Mouse (Mus musculus): ENCODE data around the gene Toe1. TPM values are rescaled to one million over a fixed set of nuclear protein-coding genes. Genes with fewer than 3 reads are reported as not detected.
A peak's percentile ranks its signal among the peaks of the same experiment; 100 is the strongest.

The Toe1 gene
- polyA plus RNA-seq, 1 experiment from 2014 or later, result 36.1 TPM

DNA sequence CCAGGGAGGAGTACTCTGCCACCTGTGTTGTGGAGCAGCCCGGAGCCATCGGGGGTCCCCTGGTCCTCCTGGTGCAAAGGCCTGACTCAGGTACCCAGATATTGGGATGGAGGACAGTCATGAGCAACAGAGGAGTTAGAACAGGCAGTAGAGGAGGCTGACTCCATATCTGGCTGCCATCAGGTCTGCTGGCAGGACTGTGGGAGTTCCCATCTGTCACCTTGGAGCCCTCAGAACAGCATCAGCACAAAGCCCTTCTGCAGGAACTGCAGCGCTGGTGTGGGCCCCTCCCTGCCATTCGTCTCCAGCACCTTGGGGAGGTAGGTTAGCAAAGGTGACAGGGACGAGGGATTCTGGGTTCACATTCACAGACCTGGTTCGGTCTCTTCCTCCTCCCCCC is 10.0 kb upstream of the Toe1 start:
- H3K4me2 ChIP-seq (ENCODE audit: low read depth, low read length), result no peak overlapping the region
- WGBS, result 92% methylated on average over 6 of the region's 6 CpGs
- no peaks in the 10 kb centered on the region for H3K36me3 ChIP-seq (replicated peaks; ENCODE audit: control insufficient read depth, insufficient read depth, low read depth, low read length)
- no peaks in the 10 kb centered on the region; the same call in 1 of the 2 replicates for H3K27me3 ChIP-seq (ENCODE audit: control insufficient read depth, insufficient read depth, low read length)
- H3K9me3 ChIP-seq (replicated peaks; ENCODE audit: control insufficient read depth, low read length), result no peaks in the 10 kb centered on the region
- no peak overlapping the region for H3K27ac ChIP-seq (replicated peaks; ENCODE audit: low read depth, low read length)
- H3K9ac ChIP-seq (replicated peaks; ENCODE audit: low read length), result no peak overlapping the region
- H3K4me1 ChIP-seq (ENCODE audit: control insufficient read depth, insufficient read depth, low read length), result peaks cover 4% of the 10 kb centered on the region
- DNase-seq (ENCODE audit: low spot score), result no peak
- no peak for ATAC-seq (replicated peaks; ENCODE audit: insufficient number of reproducible peaks, low FRiP score, low TSS enrichment, low read depth)
- H3K4me3 ChIP-seq (ENCODE audit: low read depth, low read length), result no peak overlapping the region

DNA sequence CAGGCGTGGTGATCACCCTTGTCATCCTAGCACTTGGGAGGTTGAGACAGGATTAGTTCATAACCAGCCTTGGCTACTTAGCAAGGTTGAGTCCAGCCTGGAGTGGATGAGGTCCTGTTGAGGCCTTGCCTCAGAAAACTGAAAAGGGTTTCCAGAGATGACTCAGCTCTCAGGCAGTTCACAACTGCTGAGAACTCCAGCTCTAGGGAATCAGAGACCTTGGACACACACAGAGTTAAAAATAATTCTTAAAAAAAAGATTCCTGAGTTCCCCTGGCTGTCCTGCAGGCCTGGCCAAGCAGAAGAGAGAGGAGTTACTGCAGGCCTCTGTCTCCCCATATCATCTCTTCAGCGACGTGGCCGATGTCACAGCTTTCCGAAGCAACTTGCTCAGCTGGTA is 7.8 kb upstream of the Toe1 start:
- no peak for DNase-seq (ENCODE audit: low spot score)
- no peaks in the 10 kb centered on the region for H3K9me3 ChIP-seq (replicated peaks; ENCODE audit: control insufficient read depth, low read length)
- no peak overlapping the region for H3K9ac ChIP-seq (replicated peaks; ENCODE audit: low read length)
- H3K4me3 ChIP-seq (ENCODE audit: low read depth, low read length), result no peak overlapping the region
- no peaks in the 10 kb centered on the region for H3K4me1 ChIP-seq (ENCODE audit: control insufficient read depth, insufficient read depth, low read length)
- no peaks in the 10 kb centered on the region; the same call in 1 of the 2 replicates for H3K27me3 ChIP-seq (ENCODE audit: control insufficient read depth, insufficient read depth, low read length)
- no peak overlapping the region for H3K27ac ChIP-seq (replicated peaks; ENCODE audit: low read depth, low read length)
- no peak overlapping the region for H3K4me2 ChIP-seq (ENCODE audit: low read depth, low read length)
- ATAC-seq (replicated peaks; ENCODE audit: insufficient number of reproducible peaks, low FRiP score, low TSS enrichment, low read depth), result no peak
- H3K36me3 ChIP-seq (replicated peaks; ENCODE audit: control insufficient read depth, insufficient read depth, low read depth, low read length), result no peaks in the 10 kb centered on the region
- WGBS, result 86% methylated on average over 5 of the region's 5 CpGs

DNA sequence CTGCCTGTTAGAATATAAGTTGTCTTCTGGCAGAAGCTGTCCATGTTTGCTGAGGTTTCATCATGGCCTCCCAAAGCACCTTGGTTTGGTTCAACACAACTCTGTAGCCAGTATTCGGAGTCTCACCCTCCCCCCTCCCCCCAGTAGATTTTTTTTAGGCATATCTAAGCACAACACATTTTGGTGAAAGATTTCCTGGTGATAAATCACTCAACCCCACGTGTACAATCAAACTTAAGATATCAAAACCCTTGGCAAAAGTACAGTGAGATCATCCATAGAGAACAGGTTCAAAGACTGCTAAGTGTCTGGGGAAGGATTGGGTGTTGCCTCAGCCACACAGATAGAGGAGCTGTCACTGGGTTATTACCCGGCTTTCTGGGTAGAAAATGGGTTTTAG is 3.6 kb upstream of the Toe1 start:
- Histone ChIP-seq H3K4me1 (ENCODE audit: control insufficient read depth, insufficient read depth, low read length) (peaks cover 4% of the 10 kb centered on the region; the same call in 1 of the 2 replicates), H3K4me3 (ENCODE audit: low read depth, low read length) (no peak overlapping the region), H3K27me3 (ENCODE audit: control insufficient read depth, insufficient read depth, low read length) (no peaks in the 10 kb centered on the region), H3K9ac (replicated peaks; ENCODE audit: low read length) (no peak overlapping the region), H3K4me2 (ENCODE audit: low read depth, low read length) (no peak overlapping the region), H3K27ac (replicated peaks; ENCODE audit: low read depth, low read length) (no peak overlapping the region), H3K36me3 (replicated peaks; ENCODE audit: control insufficient read depth, insufficient read depth, low read depth, low read length) (no peaks in the 10 kb centered on the region), H3K9me3 (replicated peaks; ENCODE audit: control insufficient read depth, low read length) (no peaks in the 10 kb centered on the region)
- WGBS, result 81% methylated on average over 3 of the region's 3 CpGs
- no peak for DNase-seq (ENCODE audit: low spot score)
- ATAC-seq (replicated peaks; ENCODE audit: insufficient number of reproducible peaks, low FRiP score, low TSS enrichment, low read depth), result no peak

DNA sequence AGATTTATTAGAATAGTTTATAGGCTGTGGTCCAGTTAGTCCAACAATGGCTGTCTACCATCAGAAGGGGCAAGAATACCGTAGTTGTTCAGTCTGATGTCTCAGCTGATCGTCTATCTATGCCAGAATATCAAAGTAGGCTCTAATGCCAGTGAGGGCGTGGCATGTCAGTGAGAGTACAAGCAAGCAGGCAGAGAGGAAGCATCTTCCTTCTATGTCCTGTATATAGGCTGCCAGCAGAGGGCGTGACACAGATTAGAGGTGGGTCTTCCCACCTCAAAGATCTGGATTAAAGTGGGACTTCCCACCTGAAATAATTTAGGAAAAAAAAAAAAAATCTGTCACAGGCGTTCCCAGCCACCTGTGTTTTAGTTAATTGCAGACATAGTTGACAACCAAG is 7.5 kb downstream of the Toe1 start:
- 34% methylated on average over 5 of the region's 5 CpGs for WGBS

DNA sequence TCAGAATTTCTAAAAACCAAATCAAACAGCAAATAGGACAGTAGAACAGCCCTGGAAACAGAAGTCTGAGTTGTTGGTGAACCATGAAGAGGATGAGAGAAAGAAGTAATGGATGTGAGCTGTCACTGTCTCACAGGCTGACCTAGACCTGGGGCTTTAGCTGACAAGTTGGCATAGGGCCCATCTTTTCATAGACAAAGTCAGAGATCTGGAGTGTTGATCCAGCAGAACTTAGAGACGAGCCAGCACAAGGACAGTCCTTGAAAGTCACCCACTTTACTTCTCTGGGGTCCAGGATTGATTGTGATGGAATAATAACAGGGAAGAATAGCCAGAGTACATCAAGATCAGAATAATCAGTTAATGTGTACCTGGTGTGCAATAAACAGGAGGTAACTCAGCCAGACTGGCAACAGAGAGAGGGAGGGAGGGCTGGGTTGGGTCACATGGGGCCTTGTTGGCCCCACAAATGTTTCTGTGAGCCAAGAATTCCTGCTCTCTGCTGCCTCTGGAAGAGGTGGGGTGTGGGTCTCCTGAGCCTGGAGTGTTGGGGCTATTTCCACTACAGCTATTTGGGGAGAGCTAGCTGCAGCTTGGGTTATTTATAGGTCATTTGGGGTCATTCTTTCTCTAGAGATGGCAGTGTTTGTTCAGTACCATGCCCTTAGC is 10.9 kb downstream of the Toe1 start:
- no peak for DNase-seq (ENCODE audit: low spot score)
- 81% methylated on average over 1 of the region's 1 CpGs for WGBS

More for the DNA sequence above, 7.5 kb downstream of the Toe1 start:
- DNase-seq (ENCODE audit: low spot score), result peak; percentile 35
- ATAC-seq (replicated peaks; ENCODE audit: insufficient number of reproducible peaks, low FRiP score, low TSS enrichment, low read depth), result no peak
- no peak overlapping the region for H3K4me2 ChIP-seq (ENCODE audit: low read depth, low read length)
- no peaks in the 10 kb centered on the region for H3K4me1 ChIP-seq (ENCODE audit: control insufficient read depth, insufficient read depth, low read length)
- no peak overlapping the region for H3K27ac ChIP-seq (replicated peaks; ENCODE audit: low read depth, low read length)
- no peak overlapping the region for H3K4me3 ChIP-seq (ENCODE audit: low read depth, low read length)
- no peak overlapping the region for H3K9ac ChIP-seq (replicated peaks; ENCODE audit: low read length)
- H3K36me3 ChIP-seq (replicated peaks; ENCODE audit: control insufficient read depth, insufficient read depth, low read depth, low read length), result no peaks in the 10 kb centered on the region
- no peaks in the 10 kb centered on the region for H3K27me3 ChIP-seq (ENCODE audit: control insufficient read depth, insufficient read depth, low read length)
- H3K9me3 ChIP-seq (replicated peaks; ENCODE audit: control insufficient read depth, low read length), result no peaks in the 10 kb centered on the region

DNA sequence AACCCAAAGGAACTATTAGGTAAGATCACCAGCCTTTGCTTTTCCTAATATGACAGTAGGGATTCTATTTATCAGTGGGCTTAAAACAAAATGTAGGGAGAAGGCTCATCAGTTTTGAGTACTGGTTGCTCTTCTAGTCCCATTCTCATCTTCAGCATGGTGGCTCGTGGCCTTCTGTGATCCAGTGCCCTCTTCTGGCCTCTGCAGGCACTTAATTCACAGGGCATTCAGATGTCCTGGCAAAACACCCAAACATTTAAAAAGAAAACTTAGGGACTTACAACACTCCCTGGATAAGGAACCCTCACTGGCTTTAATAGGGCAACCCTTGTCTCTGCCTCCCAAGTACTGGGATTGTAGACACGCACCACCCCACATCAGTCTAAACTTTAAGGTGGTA is 13.2 kb downstream of the Toe1 start:
- Histone ChIP-seq H3K27ac (replicated peaks; ENCODE audit: low read depth, low read length) (no peak overlapping the region), H3K4me3 (ENCODE audit: low read depth, low read length) (no peak overlapping the region), H3K36me3 (replicated peaks; ENCODE audit: control insufficient read depth, insufficient read depth, low read depth, low read length) (no peaks in the 10 kb centered on the region), H3K4me2 (ENCODE audit: low read depth, low read length) (no peak overlapping the region), H3K27me3 (ENCODE audit: control insufficient read depth, insufficient read depth, low read length) (no peaks in the 10 kb centered on the region), H3K9me3 (replicated peaks; ENCODE audit: control insufficient read depth, low read length) (no peaks in the 10 kb centered on the region), H3K9ac (replicated peaks; ENCODE audit: low read length) (no peak overlapping the region), H3K4me1 (ENCODE audit: control insufficient read depth, insufficient read depth, low read length) (no peaks in the 10 kb centered on the region)
- ATAC-seq (replicated peaks; ENCODE audit: insufficient number of reproducible peaks, low FRiP score, low TSS enrichment, low read depth), result no peak
- WGBS, result 88% methylated on average over 2 of the region's 2 CpGs
- no peak for DNase-seq (ENCODE audit: low spot score)

More for the DNA sequence above, 10.9 kb downstream of the Toe1 start:
- ATAC-seq (replicated peaks; ENCODE audit: insufficient number of reproducible peaks, low FRiP score, low TSS enrichment, low read depth), result no peak
- no peak overlapping the region for H3K27ac ChIP-seq (replicated peaks; ENCODE audit: low read depth, low read length)
- H3K4me1 ChIP-seq (ENCODE audit: control insufficient read depth, insufficient read depth, low read length), result no peaks in the 10 kb centered on the region
- no peaks in the 10 kb centered on the region for H3K36me3 ChIP-seq (replicated peaks; ENCODE audit: control insufficient read depth, insufficient read depth, low read depth, low read length)
- no peaks in the 10 kb centered on the region for H3K27me3 ChIP-seq (ENCODE audit: control insufficient read depth, insufficient read depth, low read length)
- H3K4me3 ChIP-seq (ENCODE audit: low read depth, low read length), result no peak overlapping the region
- H3K9me3 ChIP-seq (replicated peaks; ENCODE audit: control insufficient read depth, low read length), result no peaks in the 10 kb centered on the region
- H3K4me2 ChIP-seq (ENCODE audit: low read depth, low read length), result no peak overlapping the region
- H3K9ac ChIP-seq (replicated peaks; ENCODE audit: low read length), result no peak overlapping the region

DNA sequence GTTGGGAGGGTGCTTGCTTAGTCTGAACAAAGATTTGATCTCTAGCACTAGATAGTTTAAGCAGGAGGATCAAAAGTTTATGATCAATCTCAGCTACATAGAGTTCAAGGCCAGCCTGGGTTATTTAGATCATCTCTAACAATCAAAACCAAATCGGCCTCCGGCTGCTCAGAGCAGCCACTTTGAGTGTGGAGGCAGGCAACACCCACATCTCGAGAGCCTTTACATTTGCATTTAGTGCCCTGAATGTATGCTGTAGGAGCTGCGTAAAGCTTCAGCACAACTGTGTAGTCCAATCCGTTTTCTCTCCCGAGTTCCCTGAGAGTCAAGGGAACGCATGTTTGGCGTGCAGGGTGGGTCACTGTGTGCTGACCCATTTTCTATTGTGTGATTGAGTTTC is 15.0 kb downstream of the Toe1 start:
- H3K4me2 ChIP-seq (ENCODE audit: low read depth, low read length), result no peak overlapping the region
- no peak for DNase-seq (ENCODE audit: low spot score)
- 93% methylated on average over 8 of the region's 8 CpGs for WGBS

DNA sequence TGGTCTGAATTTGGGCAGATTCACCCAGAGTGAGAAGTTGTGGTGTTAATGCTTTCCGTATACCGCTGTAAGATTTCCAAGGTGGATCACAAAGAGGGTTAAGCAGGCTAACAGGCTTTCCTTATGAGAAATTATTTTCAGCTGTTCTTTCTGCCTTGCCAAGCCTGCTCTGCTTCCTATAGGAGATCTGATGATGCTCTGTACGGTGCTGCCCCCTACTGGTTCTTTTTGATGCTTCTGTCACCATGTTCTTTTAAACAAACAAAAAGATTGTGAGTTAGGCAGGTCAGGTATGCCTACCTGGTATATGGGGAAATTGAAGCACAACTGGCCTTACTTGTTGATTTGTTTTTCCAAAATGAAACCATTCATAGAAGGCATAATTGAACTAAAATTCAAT is 18.5 kb downstream of the Toe1 start:
- H3K36me3 ChIP-seq (replicated peaks; ENCODE audit: control insufficient read depth, insufficient read depth, low read depth, low read length), result no peaks in the 10 kb centered on the region
- H3K4me2 ChIP-seq (ENCODE audit: low read depth, low read length), result no peak overlapping the region
- H3K27ac ChIP-seq (replicated peaks; ENCODE audit: low read depth, low read length), result no peak overlapping the region
- H3K27me3 ChIP-seq (ENCODE audit: control insufficient read depth, insufficient read depth, low read length), result no peaks in the 10 kb centered on the region
- H3K9ac ChIP-seq (replicated peaks; ENCODE audit: low read length), result no peak overlapping the region
- no peak; the same call in 1 of the 2 replicates for ATAC-seq (replicated peaks; ENCODE audit: insufficient number of reproducible peaks, low FRiP score, low TSS enrichment, low read depth)
- H3K4me1 ChIP-seq (ENCODE audit: control insufficient read depth, insufficient read depth, low read length), result no peaks in the 10 kb centered on the region
- peak; percentile 95 for DNase-seq (ENCODE audit: low spot score)
- H3K4me3 ChIP-seq (ENCODE audit: low read depth, low read length), result no peak overlapping the region
- no peaks in the 10 kb centered on the region for H3K9me3 ChIP-seq (replicated peaks; ENCODE audit: control insufficient read depth, low read length)
- WGBS, result 0% methylated on average over 3 of the region's 3 CpGs

More for the DNA sequence above, 15.0 kb downstream of the Toe1 start:
- Histone ChIP-seq H3K9me3 (replicated peaks; ENCODE audit: control insufficient read depth, low read length) (no peaks in the 10 kb centered on the region), H3K9ac (replicated peaks; ENCODE audit: low read length) (no peak overlapping the region), H3K36me3 (replicated peaks; ENCODE audit: control insufficient read depth, insufficient read depth, low read depth, low read length) (no peaks in the 10 kb centered on the region), H3K27me3 (ENCODE audit: control insufficient read depth, insufficient read depth, low read length) (no peaks in the 10 kb centered on the region), H3K4me1 (ENCODE audit: control insufficient read depth, insufficient read depth, low read length) (no peaks in the 10 kb centered on the region), H3K4me3 (ENCODE audit: low read depth, low read length) (no peak overlapping the region), H3K27ac (replicated peaks; ENCODE audit: low read depth, low read length) (no peak overlapping the region)
- ATAC-seq (replicated peaks; ENCODE audit: insufficient number of reproducible peaks, low FRiP score, low TSS enrichment, low read depth), result no peak
